Mouse (Mus musculus): ENCODE data around the gene Far2. TPM values are rescaled to one million over a fixed set of nuclear protein-coding genes. Genes with fewer than 3 reads are reported as not detected.

Gene Far2
- total RNA-seq (2017) = 1.6 to 2.6 TPM (median 1.9 TPM) in 3 replicates

DNA sequence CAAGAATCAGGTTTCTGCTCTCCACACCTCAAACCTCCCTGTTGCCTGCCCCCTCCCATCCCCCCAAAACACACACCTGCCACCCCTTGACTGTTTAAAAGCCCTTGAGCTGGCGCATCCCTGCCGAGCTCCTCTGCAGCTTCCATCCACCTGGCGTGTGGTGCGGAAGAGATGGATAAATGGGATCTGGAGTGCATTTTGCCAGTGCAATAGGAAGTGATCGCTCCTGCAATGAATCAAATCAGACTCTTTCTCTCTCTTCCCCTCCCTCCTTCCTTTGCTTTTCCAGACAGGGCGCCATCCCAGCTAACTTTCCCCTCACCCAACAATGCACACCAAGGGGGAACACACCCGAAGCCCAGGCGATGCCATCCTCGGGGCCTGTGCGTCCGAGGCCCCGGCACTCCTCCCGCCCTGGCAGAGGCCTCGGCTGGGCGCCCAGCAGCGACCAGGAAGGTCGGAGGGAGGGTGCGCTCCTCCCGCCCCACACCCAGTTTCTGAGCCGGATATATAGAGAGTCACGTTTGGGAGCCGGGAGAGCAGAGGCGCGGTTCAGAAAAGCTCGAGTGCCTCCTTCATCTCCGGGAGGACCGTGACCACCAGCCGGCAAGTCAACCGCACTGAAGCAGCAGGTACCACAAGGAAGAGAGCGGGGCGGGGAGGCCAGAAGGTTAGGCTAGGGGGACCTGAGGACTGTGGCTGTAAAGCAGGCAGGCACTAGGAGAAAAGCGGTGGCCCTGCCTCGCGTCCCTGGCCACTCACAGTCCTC is at the start of gene Far2:
Gene Far2, plus strand, starts transcription at position 379 of the 769 bp plus-strand sequence.
- ATAC-seq (replicated peaks; ENCODE audit: insufficient number of reproducible peaks, low FRiP score, low TSS enrichment, poor library complexity, severe bottlenecking) = no peak

GRCm38 (mm10) chr6:148000483-148000882 is 46.6 kb upstream of the Far2 start:
- ATAC-seq (replicated peaks; ENCODE audit: insufficient number of reproducible peaks, low FRiP score, low TSS enrichment, poor library complexity, severe bottlenecking) = no peak

- ATAC-seq (replicated peaks; ENCODE audit: insufficient number of reproducible peaks, low FRiP score, low TSS enrichment, poor library complexity, severe bottlenecking) = no peak
Observed at GRCm38 (mm10) chr6:148001071-148001470, 46.0 kb upstream of the Far2 start.

GRCm38 (mm10) chr6:148006118-148006837 is 40.8 kb upstream of the Far2 start:
- no peak for ATAC-seq (replicated peaks; ENCODE audit: insufficient number of reproducible peaks, low FRiP score, low TSS enrichment, poor library complexity, severe bottlenecking)

DNA sequence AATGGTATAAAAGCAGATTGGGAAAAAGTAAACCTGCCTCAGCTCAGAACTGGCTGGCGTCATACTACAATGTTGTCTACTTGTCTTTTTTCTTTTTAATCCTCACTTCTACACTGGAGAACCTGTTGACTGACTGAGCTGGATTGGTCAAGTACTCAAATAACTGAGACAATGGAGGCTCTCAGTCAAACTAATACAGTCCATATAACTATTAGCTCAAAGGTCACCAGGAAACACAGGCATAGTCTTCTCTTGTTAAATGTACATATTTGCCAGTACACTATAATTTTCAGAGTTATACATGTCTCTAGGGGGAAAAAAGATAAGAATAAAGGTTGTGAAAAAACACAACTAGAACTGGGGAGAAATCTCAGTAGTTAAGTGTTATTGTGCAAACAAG is 6.3 kb upstream of the Far2 start:
- ATAC-seq (replicated peaks; ENCODE audit: insufficient number of reproducible peaks, low FRiP score, low TSS enrichment, poor library complexity, severe bottlenecking) = no peak

DNA sequence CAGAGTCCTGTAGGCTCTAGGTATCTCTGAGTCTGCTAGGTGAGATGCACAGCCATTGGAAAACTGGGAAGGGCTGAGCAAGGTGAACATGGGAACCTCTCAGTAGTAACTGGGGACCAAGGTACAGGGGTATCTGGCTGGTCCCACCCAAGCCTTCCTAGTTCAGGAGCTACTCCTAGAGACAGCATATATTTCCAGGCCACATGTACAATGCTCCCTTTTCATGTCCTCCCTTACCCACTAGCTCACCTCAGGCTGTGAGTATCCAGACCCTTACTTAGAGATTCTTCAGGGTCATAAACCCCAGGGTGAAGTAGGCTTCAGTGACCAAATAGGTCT is 560 bp downstream of the Far2 start:
- ATAC-seq (replicated peaks; ENCODE audit: insufficient number of reproducible peaks, low FRiP score, low TSS enrichment, poor library complexity, severe bottlenecking) = no peak

GRCm38 (mm10) chr6:148063131-148063530 is 16.1 kb downstream of the Far2 start:
- no peak for ATAC-seq (replicated peaks; ENCODE audit: insufficient number of reproducible peaks, low FRiP score, low TSS enrichment, poor library complexity, severe bottlenecking)

- ATAC-seq (replicated peaks; ENCODE audit: insufficient number of reproducible peaks, low FRiP score, low TSS enrichment, poor library complexity, severe bottlenecking) = no peak
Observed at GRCm38 (mm10) chr6:148066267-148066666, 19.2 kb downstream of the Far2 start.

DNA sequence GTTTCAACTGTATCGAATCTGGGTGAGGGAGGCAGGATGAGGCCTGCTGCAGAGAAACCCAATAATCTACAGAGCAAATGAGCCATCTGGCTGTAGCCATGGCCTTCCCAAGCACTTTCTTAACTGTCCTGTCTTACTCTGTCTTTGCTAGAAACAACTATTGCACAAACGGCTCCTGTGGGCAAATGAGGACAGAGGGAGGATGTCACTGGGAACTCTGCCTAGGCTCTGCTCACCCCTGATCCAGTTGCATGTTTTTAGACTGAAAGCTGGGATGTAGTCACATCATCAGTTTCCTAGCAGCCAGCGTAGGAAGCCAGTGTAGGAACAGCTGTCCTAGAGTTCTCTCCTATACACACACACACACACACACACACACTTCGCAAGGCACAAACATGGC is 21.7 kb downstream of the Far2 start:
- no peak for ATAC-seq (replicated peaks; ENCODE audit: insufficient number of reproducible peaks, low FRiP score, low TSS enrichment, poor library complexity, severe bottlenecking)

GRCm38 (mm10) chr6:148073599-148073998 is 26.5 kb downstream of the Far2 start:
- ATAC-seq (replicated peaks; ENCODE audit: insufficient number of reproducible peaks, low FRiP score, low TSS enrichment, poor library complexity, severe bottlenecking) = no peak

DNA sequence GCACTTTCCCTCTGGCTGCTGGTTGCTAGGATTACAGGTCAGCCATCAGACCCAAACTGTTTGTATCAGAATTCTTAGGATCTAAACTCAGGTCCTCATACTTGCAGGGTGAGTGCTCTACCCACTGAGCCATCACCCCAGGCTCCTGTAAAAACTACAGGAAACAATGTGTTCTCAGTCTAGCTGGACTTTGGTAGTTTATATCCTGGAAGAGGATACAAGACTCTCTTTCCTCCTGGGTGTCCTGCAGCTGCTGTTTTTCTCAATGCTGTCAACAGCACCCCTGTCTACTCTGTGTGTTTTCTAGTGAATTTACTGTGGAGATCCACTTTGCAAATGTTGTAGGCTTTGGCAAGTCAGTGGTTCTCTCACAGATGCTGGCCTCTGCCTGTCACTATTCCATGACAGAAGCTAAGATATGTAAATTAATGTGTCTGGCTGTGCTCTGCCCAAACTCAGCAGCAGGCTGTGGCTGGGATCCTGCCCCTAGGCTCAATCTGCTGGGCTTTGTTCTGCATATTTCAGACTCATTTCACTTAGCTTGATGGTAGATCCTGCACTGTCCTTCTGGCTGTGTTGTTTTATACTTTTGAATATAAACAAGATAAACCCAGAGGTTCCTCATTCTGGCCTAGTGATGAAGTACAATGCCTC is 27.3 kb downstream of the Far2 start:
- no peak for ATAC-seq (replicated peaks; ENCODE audit: insufficient number of reproducible peaks, low FRiP score, low TSS enrichment, poor library complexity, severe bottlenecking)

- no peak for ATAC-seq (replicated peaks; ENCODE audit: insufficient number of reproducible peaks, low FRiP score, low TSS enrichment, poor library complexity, severe bottlenecking)
Observed at GRCm38 (mm10) chr6:148083864-148084263, 36.8 kb downstream of the Far2 start.

DNA sequence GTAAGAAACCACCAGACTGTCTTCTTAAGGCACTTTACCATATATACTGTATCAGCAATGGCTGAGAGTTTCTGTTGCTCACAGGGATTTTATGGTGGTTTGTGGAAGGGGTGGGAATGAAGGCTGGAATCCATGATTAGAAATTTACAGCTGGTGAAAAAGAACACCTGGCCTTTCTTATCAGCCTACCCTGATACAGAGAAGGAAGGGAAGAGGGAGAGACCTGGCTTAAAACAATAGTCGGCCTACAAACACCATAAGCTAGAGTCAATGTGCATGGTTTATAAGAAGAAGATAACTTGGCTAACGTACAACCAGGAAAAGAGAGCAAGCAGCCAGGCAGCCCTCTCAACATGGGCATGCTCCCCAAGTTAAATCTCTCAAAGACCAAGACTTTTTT is 37.3 kb downstream of the Far2 start:
- no peak for ATAC-seq (replicated peaks; ENCODE audit: insufficient number of reproducible peaks, low FRiP score, low TSS enrichment, poor library complexity, severe bottlenecking)

- ATAC-seq (replicated peaks; ENCODE audit: insufficient number of reproducible peaks, low FRiP score, low TSS enrichment, poor library complexity, severe bottlenecking) = no peak
Observed at GRCm38 (mm10) chr6:148097039-148097438, 50.0 kb downstream of the Far2 start.

GRCm38 (mm10) chr6:148101977-148102376 is 54.9 kb downstream of the Far2 start:
- no peak for ATAC-seq (replicated peaks; ENCODE audit: insufficient number of reproducible peaks, low FRiP score, low TSS enrichment, poor library complexity, severe bottlenecking)

DNA sequence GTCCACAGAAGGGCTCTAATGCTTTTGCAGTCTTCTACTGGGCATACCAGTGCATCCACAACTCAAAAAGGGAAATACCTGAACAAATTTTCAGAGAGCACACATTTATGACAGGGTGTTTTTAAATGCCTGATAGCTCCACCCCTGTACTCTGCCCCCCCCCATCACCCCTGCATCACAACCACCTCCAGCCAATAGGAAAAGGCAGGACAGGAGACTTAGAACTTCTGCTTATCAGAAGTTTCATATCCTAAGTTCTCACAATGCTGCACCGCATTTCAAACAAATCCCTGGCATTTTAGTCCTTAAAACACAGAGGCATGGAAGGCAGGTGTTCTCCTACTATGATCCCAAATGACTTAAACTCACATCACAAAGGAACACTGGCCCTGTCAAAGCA is 55.4 kb downstream of the Far2 start:
- ATAC-seq (replicated peaks; ENCODE audit: insufficient number of reproducible peaks, low FRiP score, low TSS enrichment, poor library complexity, severe bottlenecking) = no peak

GRCm38 (mm10) chr6:148104212-148104611 is 57.2 kb downstream of the Far2 start:
- ATAC-seq (replicated peaks; ENCODE audit: insufficient number of reproducible peaks, low FRiP score, low TSS enrichment, poor library complexity, severe bottlenecking) = no peak

DNA sequence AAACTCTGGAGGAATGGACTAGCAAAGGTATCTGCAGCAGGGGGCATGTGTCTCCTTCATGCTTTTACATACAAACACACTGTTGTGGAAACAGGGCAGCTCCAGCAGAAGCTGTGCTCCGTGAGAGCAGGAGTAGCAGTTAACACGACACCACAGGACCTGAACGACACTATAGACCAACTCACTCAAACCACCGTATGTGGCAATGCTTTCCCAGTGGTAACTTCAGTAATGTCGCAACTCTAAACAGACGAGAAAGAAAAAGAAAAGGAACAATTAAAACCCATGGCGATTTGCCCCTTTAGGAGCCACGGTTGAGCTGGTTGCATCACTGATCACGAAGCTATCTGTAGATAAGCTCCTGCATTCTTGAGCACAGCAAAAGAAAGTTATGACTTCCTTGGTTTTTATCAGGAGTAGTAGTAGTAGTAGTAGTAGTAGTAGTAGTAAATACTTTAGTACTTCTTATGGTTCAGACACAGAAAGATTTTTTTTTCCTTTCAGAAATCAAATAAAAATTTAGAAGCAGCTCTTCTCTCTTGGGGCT is 58.7 kb downstream of the Far2 start:
- ATAC-seq (replicated peaks; ENCODE audit: insufficient number of reproducible peaks, low FRiP score, low TSS enrichment, poor library complexity, severe bottlenecking) = no peak

DNA sequence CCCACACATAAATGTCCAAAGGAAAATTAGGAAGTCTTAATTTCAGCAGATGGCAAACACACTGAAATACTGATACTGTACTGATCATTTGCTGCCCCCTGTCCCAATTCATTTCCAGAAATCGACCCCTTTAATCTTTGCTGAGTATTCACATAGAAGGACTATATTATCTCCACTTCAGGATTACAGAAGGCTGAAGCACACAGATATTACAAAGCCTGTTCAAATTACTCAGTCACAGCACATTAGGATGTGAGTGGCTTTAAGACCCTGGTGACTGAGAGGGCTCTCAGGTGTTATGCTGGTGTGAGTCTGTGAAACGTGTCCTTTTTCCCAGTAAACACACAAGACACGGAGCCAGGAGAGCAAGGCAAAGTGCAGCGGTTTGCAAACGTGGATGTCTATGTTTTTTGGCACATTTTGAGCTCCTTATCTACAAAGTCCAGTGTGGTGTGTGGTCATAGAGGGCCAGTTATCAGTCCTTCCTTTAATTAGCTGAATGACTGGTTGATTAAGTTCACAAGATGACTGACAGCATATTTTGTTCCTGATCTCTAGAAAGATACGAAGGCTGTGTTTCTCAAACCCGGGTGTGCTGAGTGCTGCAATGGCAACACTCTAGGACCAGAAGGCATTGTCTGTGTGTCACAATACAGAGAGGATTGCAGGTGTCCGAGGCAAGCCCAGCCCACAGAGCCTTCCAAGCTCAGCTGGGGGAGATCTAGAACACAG is 61.8 kb downstream of the Far2 start:
- ATAC-seq (replicated peaks; ENCODE audit: insufficient number of reproducible peaks, low FRiP score, low TSS enrichment, poor library complexity, severe bottlenecking) = no peak

Measured in monocyte, adult 5-6 weeks (primary cell).